Mouse (Mus musculus): ENCODE measurements around the gene Ubtd1.

The Ubtd1 gene

DNA sequence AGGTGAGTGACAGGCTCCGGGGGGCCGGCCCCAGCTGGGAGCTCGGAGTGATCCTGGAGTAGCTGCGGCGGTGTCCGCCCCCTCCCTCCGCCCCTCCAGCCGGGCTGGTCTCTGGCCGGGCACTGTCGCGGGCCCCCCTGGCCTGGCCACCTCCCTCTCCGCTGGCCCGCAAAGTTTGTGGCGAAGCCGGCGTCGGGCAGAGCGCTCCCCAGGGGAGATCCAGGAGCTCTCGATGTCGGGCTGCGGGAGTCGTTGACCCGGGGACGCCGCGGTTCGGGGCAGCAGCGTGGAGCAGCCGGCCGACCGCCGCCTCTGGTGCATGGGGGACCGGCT lies at the start of gene Ubtd1:
Gene Ubtd1 (plus strand): TSS at position 169 of the 333 bp plus-strand sequence.
- no peak for DNase-seq

DNA sequence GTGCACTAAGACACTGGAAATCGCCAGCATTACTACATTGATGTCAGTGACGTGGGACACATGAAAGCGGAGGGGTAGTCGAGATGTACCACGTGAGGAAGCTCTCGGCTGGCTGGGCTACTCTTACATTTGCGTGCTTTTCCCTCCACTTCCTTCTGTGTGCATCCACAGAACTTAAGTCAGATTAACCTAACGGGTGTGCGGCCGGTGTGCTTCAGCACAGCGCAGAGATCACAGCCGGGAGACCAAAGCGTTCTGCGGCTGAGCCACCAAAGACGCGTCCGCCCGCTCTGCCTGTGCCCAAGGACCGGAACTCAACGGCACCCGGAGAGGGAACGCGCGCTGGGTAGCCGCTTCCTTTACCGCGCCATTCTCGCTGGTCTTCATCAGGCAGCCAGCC lies 48.9 kb upstream of the Ubtd1 start:
- DNase-seq: no peak

DNA sequence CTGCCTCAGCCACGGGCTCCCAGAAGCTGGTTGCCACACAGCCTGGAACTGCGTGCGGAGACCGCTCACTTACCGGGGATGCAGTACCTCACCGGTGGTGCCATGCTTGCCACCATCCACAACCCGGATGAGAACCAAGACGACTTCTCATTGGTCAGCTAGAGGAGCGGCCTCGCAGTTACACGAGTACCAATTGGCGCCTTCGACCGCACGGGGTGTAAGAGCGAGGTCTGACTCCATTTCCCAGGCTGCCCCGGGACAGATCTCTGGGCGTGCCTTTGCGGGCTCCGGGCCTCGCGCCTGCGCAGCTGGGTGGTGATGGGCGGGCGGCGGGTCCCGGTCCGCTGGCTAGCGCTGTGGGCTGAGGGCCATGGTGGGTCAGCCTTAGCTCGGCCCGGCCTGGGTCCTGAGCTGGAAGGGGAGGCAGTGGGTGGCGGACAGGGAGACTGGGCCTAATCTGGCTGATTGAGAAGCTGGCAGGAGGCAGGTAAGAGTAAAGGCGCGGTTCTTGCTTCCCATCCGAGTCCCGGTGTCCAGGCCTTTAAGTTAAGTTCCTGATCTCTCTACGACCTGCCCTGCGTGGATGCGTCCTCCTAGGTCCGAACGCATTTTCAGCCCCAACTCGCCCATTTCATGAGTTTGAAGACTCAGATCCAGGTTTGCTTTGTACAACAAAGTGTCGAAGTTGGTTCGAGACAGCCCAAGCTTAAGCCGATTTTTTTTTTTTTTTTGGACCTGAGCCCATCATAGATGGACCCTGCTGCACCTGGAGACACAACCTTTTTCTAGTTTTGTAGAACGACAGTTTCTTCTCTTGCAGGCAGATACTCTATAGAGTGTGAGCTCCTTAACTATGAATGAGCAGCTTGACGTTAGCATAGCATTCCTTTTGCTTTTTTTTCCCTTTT lies 48.1 kb upstream of the Ubtd1 start, which contains the start of the genes Exosc1 and Zdhhc16:
Gene Exosc1 (minus strand): TSS at position 245 of the 908 bp plus-strand sequence.
Gene Zdhhc16 (plus strand): TSS at position 302 of the 908 bp plus-strand sequence.
- DNase-seq: peak; percentile 98 to 99

DNA sequence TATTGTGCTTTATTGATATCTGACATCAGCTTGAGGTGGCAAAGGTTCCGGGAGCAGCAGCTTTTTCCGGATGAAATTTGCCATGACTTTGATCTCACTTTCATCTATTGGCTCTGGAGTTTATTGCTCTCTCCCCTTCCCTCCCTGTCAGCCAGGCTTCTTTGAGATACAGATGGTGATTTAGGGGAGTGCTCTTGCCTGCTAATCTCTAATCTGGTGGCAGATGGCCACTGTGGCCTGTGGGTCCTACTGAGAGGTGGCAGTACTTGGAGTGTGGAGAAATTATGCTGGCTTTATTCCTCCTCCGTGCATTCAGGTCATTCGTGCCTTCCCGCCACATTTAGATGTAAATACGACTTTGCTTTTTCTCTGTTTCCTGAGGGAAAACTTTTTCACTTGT lies 47.4 kb upstream of the Ubtd1 start:
- DNase-seq: peak in 1 of 2 experiments; percentile 19

DNA sequence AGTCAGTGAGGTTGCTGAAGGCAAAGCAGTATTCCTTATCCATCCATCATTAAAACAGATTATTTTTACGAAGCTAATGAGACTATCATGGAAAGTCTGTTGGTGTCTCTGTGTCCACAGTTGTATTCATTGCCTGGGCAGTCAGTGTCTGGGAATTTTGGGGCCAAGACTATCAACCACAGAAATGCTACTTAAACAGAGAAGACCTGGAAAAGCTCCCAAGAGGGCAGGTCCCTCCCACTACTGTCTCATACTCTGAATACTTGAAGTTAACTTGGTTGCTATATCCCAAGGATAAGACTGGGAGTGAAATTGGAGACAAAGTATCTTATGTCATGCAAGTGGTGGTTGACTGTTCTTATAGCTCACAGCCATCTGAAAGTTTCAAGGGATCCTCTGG lies 45.6 kb upstream of the Ubtd1 start:
- DNase-seq: no peak

DNA sequence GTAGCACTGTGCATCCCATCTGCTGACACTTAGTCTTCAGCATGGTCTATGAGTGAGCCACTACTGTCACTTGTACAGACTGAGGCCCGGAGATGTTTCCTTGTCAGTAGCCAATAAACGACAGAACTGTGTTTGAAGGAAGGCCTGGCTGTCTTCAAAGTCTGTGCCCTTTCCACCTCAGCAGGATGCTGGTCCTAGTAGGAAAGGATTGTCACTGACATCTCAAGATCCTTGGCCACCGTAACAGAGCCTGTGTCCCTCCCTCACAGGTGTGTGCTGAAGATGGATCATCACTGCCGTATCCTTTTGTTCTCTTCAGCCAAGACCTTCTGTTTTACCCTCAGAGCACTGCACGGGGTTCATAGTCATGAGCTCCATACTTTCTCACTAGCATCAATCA lies 43.0 kb upstream of the Ubtd1 start:
- DNase-seq: no peak

DNA sequence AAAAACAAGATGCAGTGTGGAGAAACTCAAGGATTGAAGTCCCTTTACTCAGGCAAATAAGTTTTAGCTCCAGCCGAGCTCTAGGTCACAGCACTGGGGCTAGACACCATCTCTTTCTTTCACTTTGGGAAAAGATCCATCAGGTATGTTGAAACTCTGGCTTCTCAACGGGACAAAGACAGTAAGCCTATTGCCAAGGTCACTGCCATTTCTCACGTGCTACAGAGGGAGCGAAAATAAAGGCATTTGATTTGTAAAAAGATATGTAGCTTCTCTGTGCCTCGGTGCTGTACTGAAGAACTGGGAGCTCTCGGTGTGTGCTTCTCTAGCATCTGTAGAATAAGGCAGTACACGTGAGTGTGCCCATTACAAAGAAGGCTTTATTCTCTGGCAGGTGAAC lies 37.7 kb upstream of the Ubtd1 start:
- no peak for DNase-seq

DNA sequence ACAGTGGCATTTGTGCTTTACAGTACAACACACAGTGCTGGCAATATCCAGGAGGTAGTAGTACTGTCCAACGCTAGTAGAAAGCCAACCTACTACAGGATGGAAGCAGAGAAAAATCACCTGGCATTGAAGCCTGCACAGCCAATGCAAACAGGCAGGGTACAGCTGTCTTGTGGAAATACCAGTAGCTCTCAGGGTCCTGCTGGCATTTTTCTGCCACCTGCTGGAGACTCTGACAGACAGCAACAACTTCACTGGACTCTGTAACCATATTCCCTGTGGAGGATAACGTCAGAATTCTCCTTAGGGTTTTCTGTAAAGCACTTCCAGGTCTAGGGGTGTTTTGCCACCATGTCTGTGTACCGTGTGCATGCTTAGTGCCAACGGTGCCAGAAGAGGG lies 29.3 kb upstream of the Ubtd1 start:
- DNase-seq: no peak

DNA sequence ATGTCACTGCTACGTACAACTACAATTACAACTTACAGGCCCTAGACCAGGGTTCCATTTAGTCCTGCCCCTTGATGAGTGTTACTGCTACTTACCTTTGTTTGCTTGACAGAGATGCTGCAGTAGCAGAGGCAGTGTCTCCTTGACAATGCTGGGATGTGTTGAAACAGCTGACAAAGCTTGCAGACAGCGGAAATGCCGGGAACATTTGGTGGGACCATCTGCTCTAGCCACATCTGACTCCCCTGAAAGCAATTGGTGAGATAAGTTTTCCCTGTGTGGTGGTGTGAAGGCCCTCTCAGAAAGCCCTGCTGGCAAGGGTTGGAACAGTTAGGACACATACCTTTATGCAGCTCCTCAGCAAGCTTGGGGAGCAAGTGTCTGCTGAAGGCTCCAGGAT lies 28.0 kb upstream of the Ubtd1 start:
- DNase-seq: no peak

DNA sequence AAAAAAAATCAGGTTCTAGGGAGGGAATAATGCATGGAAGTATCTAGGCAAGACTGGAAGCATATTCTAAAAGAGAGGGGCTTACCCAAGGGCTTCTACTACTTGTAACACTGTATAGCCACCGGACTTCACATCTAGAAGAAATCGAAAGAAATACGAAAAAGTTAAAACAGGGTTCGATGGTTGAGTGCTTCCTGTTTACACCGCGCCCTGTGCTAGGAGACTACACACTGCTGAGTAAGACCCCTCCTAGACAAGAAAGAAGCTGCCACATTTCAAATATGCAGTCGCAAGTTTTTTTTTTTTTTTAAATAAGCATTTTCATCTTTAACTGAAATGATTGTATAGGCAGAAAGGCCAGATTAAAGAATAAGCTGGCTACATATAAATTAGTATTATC lies 11.9 kb upstream of the Ubtd1 start:
- no peak for DNase-seq

DNA sequence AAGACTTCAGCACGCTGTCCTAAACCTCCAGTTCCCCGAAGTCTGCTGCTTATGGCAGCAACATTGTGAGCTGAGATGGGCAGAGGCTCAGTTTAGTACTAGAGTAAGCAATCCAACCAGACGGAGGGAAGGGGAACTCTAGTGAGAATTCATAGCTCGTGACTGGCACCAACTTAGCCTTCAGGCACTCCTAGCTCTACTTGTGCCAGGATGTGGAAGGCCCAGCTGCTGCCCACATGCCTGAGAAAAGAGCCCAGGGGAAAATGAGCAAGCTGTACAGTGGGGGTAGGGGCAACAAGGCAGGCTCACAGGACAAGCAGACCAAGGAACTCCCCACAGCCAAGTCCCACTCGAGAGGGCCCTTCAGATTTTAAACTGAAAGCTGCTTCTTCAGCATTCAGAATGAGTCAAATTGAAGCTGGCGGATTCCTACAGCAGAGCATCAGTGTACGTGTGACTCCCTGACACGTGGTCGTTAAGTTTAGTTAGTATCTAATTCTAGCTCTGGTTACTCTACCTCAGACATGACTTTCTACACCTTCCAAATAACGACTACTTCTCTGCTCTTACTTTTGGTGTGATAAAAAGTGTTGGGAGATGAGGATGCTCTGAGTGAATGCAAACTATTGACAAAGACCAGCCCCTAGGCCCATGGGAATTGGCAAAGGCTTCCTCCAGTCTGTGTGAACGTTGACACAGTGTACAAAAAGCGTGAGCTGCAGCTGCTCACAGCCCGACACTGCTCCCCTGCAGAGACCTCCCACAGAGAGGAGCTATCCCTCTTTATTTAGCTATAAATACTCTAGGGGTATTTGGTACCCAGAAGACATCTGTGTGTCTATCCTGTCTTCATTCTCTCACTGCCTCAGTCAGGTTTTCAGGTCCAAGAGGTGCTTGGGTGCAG lies 7.4 kb upstream of the Ubtd1 start:
- no peak for DNase-seq

DNA sequence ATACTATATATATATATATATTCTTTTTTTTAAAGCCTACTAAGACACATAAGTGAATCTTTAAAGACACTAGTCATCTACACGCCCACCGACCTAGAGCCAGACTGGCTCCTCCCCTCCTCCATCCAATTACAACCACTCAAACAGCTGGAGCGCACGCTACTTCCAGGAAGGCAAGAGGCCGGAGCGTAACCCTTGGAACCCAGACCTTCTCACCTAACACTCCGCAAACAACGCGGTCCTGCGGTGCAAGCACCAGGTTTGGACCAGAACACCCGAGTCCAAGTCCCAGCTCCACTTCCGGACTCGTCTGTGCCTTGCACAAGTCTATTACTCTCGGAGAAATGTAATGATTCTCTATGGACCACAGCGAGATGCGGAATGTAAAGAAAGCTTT lies 1.1 kb upstream of the Ubtd1 start:
- no peak for DNase-seq

DNA sequence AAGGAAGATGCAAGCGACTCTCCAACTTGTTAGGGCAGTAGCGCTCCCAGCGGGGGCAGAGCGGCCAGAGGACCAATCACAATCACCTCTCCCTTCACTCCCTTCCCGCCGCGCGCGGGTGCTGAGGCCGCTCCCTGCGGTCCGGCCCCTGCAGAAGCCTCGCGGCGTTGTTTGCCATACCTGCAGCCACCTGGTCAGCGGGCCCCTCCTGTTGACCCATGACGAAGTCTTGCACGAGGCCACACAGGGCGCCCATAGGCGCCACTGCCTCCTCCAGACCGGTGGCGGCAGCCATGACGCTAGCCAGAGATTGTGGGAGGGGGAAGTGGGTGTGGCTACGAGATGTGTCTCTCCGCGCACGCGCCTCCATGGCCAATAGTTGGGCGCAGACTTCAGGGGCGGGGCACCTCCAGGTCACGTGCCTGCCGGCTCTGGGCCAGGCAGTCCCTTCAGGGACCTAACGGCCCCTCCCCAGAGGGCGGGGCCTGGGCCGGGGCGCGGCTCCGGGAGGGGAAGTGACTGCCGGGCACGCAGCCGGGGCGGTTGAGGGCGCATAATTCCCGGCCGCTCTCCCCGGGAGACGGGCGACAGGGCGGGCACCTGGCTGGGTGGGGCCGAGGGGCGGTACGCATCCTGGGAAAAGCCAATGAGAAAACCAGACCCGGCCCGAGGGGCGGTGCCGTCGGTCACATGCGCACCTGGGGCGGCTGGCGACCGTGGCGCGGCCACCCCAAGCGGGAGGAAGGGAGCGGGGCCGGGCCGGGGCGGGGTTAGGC lies 556 bp upstream of the Ubtd1 start, which contains the start of gene Mms19:
Gene Mms19 (minus strand): TSS at position 339 of the 776 bp plus-strand sequence.
- DNase-seq: peak; percentile 99

DNA sequence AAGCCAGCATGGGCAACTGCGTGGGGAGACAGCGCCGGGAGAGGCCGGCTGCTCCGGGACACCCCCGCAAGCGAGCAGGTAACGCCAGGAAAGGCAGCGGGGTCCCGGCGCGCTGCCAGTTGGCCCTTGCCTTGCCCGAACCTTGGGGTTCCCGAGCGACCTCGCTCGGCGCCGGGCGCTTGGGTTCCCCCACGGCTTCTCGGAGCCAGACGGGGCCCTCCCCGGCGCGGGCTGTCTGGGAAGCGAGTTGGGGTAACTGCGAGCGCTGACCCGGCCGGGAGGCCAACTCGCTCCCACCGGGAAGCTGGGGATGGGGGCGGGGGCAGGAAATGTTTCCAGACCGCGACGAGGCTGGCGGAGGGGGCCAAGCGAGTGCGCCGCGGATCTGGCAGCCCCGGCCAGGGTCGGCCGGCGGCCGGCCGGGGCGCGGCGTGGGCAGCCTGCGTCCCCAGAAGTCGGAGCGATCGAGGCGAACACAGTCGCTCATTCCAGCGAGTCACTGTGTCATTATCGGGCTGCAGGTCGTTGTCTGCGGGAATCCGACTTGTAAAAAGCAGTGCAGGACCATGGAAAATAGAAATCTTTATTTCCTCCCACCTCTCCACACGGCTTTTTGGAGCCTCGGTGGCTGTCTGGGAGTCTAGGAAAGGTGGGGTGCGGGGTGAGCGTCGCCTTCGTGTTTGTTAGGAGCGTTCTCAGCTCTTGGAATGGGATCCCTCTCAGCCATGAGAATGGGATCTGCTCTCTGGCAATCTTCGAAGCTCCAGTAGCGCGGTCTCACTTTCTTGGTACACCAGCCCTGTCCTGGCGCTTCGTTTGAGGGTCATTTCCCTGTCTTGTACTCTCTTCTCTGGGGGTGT lies 598 bp downstream of the Ubtd1 start:
- DNase-seq: peak; percentile 63 to 81

DNA sequence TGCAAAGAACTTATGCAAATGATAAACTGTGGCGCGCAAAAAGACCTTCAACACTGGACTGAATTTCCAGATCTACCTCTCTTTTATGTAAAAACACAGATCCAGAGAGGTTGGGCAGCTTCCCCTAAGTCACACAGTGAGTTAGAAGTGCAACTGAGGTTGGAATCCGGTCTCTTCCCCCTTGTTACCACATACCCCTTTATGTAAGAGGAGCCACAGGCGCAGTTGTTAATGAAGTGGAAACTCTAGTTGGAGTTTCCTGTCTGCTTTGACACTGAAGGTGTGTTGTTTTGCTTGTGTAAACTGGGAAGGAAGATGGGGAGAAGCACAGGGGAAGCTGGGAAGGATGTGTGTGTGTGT lies 1.2 kb downstream of the Ubtd1 start:
- DNase-seq: no peak

DNA sequence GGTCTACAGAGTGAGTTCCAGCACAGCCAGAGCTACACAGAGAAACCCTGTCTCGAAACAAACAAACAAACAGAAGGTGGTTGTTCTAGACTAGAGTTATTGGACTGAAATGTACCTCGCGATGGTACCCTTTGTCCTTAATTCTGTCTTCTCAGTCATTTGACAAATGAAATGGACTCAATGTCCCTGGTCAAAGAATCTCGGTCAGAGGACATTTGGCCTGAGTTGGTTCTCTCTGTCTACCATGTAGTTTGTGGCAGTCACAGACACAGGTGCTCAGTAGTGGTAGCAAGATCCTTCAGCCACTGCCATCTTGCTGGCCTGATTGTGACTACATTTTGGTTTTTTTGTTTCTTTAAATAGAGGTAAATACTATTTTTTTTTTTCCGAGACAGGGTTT lies 4.4 kb downstream of the Ubtd1 start:
- DNase-seq: no peak

DNA sequence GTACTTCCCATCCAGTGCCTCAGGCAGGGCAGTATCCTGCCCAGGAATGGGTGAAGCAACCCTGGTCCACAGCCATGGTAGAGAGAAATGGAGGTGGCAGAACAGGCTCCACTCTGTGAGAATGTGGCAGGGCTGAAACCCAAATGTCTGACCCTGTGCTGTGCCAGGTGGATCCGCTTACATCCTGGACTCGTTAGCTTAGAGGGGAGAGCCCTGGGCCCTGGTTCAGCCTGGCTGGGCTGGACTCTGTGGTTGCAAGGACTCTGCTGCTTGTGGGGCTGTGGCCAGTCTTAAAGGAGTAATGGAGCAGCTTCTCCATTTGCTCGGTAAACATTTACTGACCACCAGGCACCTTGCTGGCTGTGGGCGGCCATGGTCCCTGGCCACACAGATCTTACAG lies 5.6 kb downstream of the Ubtd1 start:
- DNase-seq: no peak

DNA sequence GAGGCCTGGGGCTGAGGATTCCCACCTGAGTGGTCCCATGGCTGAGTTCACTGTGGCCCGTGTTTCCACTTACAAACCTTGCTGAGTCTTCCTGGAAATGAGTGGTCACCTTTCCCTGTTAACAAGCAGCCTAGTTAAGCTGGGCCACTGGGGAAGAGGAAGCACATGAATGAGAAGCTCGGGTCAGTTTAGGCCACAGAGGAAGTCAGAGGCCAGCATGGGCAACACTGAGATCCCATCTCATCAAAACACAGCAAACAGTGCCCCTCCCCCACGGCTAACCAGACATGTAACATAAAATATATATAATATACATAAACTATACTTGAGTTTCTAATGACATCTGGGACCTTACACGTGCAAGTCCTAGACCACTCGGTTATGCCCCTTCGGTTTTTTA lies 8.2 kb downstream of the Ubtd1 start:
- no peak for DNase-seq

DNA sequence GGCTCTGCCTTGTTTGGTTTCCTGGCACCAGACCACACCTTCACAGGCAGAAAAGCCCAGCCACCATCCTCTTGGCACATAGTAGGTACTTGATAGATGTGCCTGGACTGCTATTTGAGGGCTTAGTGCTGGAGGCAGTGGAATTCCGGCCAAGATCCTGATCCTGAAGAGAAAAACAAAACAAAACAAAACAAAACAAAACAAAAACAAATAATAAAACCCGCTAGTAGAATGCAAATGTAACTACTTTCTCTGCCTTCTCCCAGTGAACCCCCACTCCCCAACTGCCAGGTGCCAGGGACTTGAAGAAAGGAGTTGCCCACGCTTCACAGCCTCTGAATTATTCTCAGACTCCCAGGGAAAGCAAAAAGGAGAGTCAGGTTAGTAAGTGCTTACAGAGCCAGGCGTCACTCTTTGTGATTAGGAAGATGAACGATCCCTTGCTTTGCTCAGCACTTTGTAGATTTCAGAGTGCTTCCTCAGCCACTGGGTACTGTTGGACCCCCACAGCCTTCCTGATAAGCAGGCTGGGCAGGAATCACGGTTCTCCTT lies 10.4 kb downstream of the Ubtd1 start:
- DNase-seq: no peak

DNA sequence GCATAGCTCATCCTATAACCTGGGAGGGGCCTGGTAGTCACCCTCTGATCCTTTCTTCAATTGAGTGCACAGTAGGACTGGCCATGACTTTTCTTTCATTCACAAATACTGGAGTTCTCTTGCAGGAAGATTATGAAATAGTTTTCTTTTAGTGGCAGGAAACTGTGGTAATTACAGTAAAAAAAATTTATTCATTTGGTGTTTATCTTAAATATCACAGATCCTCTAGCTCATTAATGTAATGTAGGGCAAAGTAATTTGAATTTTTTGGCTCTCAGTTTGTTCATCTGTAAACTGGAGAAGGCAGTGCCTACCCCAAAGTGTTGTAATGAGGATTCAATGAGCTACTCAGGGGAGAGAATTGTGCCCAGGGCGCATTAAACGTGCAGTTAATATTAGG lies 11.4 kb downstream of the Ubtd1 start:
- no peak for DNase-seq

DNA sequence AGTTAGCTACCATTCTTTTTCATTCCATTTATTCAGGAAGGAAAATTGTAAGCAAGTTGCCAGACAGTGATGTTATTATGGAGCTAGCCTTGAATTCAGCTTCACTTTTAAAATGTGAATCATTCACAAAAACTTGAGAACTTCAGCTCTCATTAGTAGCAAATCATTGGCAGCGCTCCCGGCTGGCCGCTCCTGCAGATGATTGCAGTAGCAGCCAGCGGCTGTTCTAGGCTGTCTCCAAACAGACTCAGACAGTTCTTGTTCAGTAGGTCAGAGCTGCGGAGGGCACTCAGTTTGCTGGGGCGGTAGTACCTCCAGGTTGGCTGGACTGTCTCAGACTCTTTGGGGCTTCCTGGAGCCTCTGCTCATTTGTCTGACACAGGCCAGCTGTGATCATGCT lies 11.9 kb downstream of the Ubtd1 start:
- DNase-seq: peak in 1 of 2 experiments; percentile 21

DNA sequence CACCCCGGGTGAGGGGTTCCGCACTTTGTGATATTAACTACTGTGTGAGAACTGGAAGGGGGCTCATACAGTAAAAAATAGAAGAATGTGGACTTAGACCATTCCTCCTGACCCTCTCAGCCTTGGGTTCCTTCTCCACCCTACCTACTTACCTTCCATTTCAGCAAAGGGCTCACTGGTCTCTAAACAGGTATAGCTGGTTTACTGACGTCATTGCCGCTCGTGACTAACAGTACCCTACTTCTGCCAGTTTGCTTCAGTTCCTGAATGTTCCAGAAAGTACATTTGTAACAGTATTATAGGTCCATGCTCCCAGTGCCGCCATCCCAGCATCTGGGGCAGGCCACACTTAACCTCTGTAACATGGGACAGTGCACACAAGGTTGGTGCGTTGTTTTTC lies 12.5 kb downstream of the Ubtd1 start:
- no peak for DNase-seq

Measured in cerebellum, adult 18-20 months (tissue).